Mouse (Mus musculus): ENCODE measurements at regions not wholly inside any gene's neighbourhood (a gene's known extent, or its start where the extent isn't known, plus 50 kb on each side); places are given as distances from the start of the nearest gene placed in this dataset.

- no peak for TF ChIP-seq CTCF (IDR thresholded peaks at IDR 0.05; ENCODE audit: low read depth, low read length)
- TF ChIP-seq TAL1 (conservative IDR thresholded peaks at IDR 0.05; ENCODE audit: low read depth, low read length): no peak
- TF ChIP-seq GATA1 (IDR thresholded peaks at IDR 0.05; ENCODE audit: borderline replicate concordance, low read length): no peak
These were observed 177.8 kb downstream of the Insig2 start for GRCm38 (mm10) chr1:121154616-121155015.

All from G1E (cell line).